Mouse (Mus musculus): ENCODE results near the gene Cadps.

DNA sequence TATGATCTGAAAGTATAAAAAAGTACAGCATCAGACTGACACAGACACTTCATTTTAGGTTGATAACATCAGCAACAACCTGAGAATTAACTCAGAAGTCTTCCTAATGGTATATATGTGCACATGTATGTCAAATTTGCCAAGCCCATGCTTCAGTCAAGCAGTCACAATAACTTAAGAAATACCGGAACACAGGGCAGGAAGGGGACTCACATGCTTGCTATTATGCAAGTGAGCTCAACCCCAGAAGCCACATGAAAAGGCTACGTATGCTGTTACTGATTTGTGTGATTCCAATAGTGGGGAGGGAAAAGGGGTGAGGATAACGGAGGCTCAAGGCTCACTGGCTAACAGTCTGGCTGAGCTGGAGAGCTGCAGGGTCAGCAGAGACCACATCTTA, 418.8 kb downstream of the Cadps start:
- no peak for TF ChIP-seq CTCF (IDR thresholded peaks at IDR 0.05; ENCODE audit: low read depth, low read length)
- no peak for TF ChIP-seq POLR2A (IDR thresholded peaks at IDR 0.05; ENCODE audit: extremely low read depth, insufficient read depth, low read length)
